Mouse (Mus musculus): ENCODE results near the gene Eme2. TPM values are rescaled to one million over a fixed set of nuclear protein-coding genes. Genes with fewer than 3 reads are reported as not detected.

The Eme2 gene
- polyA plus RNA-seq, 1 experiment from 2014 or later: 30.1 TPM

GRCm38 (mm10) chr17:24850065-24850772 is 44.7 kb downstream of the Eme2 start, which contains the start of gene Fahd1:
Fahd1 (minus strand) TSS chr17:24850364.
- peak; percentile 99 for ATAC-seq
- Histone ChIP-seq H3K4me2 (ENCODE audit: low read length) (peak within 1 kb of the TSS; percentile 72), H3K27me3 (replicated peaks; ENCODE audit: control insufficient read depth, insufficient read depth, low read length) (no peaks in the 10 kb centered on the region), H3K9me3 (ENCODE audit: control insufficient read depth, low read length) (no peaks in the 10 kb centered on the region), H3K4me1 (ENCODE audit: control insufficient read depth, insufficient read depth, low read depth, low read length) (peaks cover 15% of the 10 kb centered on the region), H3K4me3 (ENCODE audit: low read length) (peak within 1 kb of the TSS; percentile 95), H3K27ac (ENCODE audit: low read depth, low read length) (peak within 1 kb of the TSS; percentile 98), H3K36me3 (ENCODE audit: control insufficient read depth, insufficient read depth, low read length) (peaks cover 6% of the 10 kb centered on the region), H3K9ac (ENCODE audit: low read depth, low read length) (peak within 1 kb of the TSS; percentile 84)
- under 1% methylated on average over 58 of the region's 58 CpGs for WGBS

GRCm38 (mm10) chr17:24849733-24850064 is 45.2 kb downstream of the Eme2 start:
- peak overlapping the region; percentile 67 for H3K4me2 ChIP-seq (ENCODE audit: low read length)
- H3K4me3 ChIP-seq (ENCODE audit: low read length): peak overlapping the region; percentile 95
- ATAC-seq: no peak
- no peaks in the 10 kb centered on the region for H3K9me3 ChIP-seq (ENCODE audit: control insufficient read depth, low read length)
- peak overlapping the region; percentile 84 for H3K9ac ChIP-seq (ENCODE audit: low read depth, low read length)
- H3K36me3 ChIP-seq (ENCODE audit: control insufficient read depth, insufficient read depth, low read length): peaks cover 6% of the 10 kb centered on the region
- H3K27me3 ChIP-seq (replicated peaks; ENCODE audit: control insufficient read depth, insufficient read depth, low read length): no peaks in the 10 kb centered on the region
- H3K27ac ChIP-seq (ENCODE audit: low read depth, low read length): peak overlapping the region; percentile 98
- WGBS: under 1% methylated on average over 21 of the region's 21 CpGs
- H3K4me1 ChIP-seq (ENCODE audit: control insufficient read depth, insufficient read depth, low read depth, low read length): peaks cover 15% of the 10 kb centered on the region

GRCm38 (mm10) chr17:24848600-24849031 is 46.3 kb downstream of the Eme2 start:
- Histone ChIP-seq H3K36me3 (ENCODE audit: control insufficient read depth, insufficient read depth, low read length) (peaks cover 5% of the 10 kb centered on the region), H3K4me1 (ENCODE audit: control insufficient read depth, insufficient read depth, low read depth, low read length) (peaks cover 15% of the 10 kb centered on the region), H3K27ac (ENCODE audit: low read depth, low read length) (no peak overlapping the region), H3K4me3 (ENCODE audit: low read length) (no peak overlapping the region; the same call in 1 of the 2 replicates), H3K4me2 (ENCODE audit: low read length) (peak overlapping the region; percentile 67), H3K9me3 (ENCODE audit: control insufficient read depth, low read length) (no peaks in the 10 kb centered on the region), H3K27me3 (replicated peaks; ENCODE audit: control insufficient read depth, insufficient read depth, low read length) (no peaks in the 10 kb centered on the region), H3K9ac (ENCODE audit: low read depth, low read length) (no peak overlapping the region)
- ATAC-seq: no peak

- Histone ChIP-seq H3K4me2 (ENCODE audit: low read length) (no peak overlapping the region), H3K4me1 (ENCODE audit: control insufficient read depth, insufficient read depth, low read depth, low read length) (peaks cover 15% of the 10 kb centered on the region), H3K27me3 (replicated peaks; ENCODE audit: control insufficient read depth, insufficient read depth, low read length) (no peaks in the 10 kb centered on the region), H3K27ac (ENCODE audit: low read depth, low read length) (no peak overlapping the region), H3K9me3 (ENCODE audit: control insufficient read depth, low read length) (no peaks in the 10 kb centered on the region), H3K9ac (ENCODE audit: low read depth, low read length) (no peak overlapping the region), H3K4me3 (ENCODE audit: low read length) (no peak overlapping the region), H3K36me3 (ENCODE audit: control insufficient read depth, insufficient read depth, low read length) (no peaks in the 10 kb centered on the region)
- WGBS: 95% methylated on average over 1 of the region's 1 CpGs
- no peak for ATAC-seq
Observed at GRCm38 (mm10) chr17:24847386-24847785, 47.5 kb downstream of the Eme2 start.

GRCm38 (mm10) chr17:24844525-24844924 is 50.4 kb downstream of the Eme2 start:
- Histone ChIP-seq H3K36me3 (ENCODE audit: control insufficient read depth, insufficient read depth, low read length) (no peaks in the 10 kb centered on the region), H3K27me3 (replicated peaks; ENCODE audit: control insufficient read depth, insufficient read depth, low read length) (peaks cover 7% of the 10 kb centered on the region; the same call in 1 of the 2 replicates), H3K4me3 (ENCODE audit: low read length) (no peak overlapping the region), H3K9me3 (ENCODE audit: control insufficient read depth, low read length) (no peaks in the 10 kb centered on the region), H3K27ac (ENCODE audit: low read depth, low read length) (no peak overlapping the region), H3K4me1 (ENCODE audit: control insufficient read depth, insufficient read depth, low read depth, low read length) (peaks cover 8% of the 10 kb centered on the region), H3K9ac (ENCODE audit: low read depth, low read length) (no peak overlapping the region), H3K4me2 (ENCODE audit: low read length) (no peak overlapping the region)
- WGBS: 56% methylated on average over 9 of the region's 9 CpGs
- no peak for ATAC-seq

- H3K4me3 ChIP-seq (ENCODE audit: low read length): no peak overlapping the region
- ATAC-seq: no peak
- no peaks in the 10 kb centered on the region for H3K4me1 ChIP-seq (ENCODE audit: control insufficient read depth, insufficient read depth, low read depth, low read length)
- no peaks in the 10 kb centered on the region for H3K36me3 ChIP-seq (ENCODE audit: control insufficient read depth, insufficient read depth, low read length)
- H3K9me3 ChIP-seq (ENCODE audit: control insufficient read depth, low read length): no peaks in the 10 kb centered on the region
- no peak overlapping the region for H3K4me2 ChIP-seq (ENCODE audit: low read length)
- H3K27me3 ChIP-seq (replicated peaks; ENCODE audit: control insufficient read depth, insufficient read depth, low read length): peaks cover 7% of the 10 kb centered on the region
- WGBS: 66% methylated on average over 2 of the region's 2 CpGs
- no peak overlapping the region for H3K9ac ChIP-seq (ENCODE audit: low read depth, low read length)
- H3K27ac ChIP-seq (ENCODE audit: low read depth, low read length): no peak overlapping the region
Observed at GRCm38 (mm10) chr17:24842631-24843030, 52.3 kb downstream of the Eme2 start.

- Histone ChIP-seq H3K4me3 (ENCODE audit: low read length) (no peak overlapping the region), H3K9me3 (ENCODE audit: control insufficient read depth, low read length) (no peaks in the 10 kb centered on the region), H3K4me2 (ENCODE audit: low read length) (no peak overlapping the region), H3K36me3 (ENCODE audit: control insufficient read depth, insufficient read depth, low read length) (no peaks in the 10 kb centered on the region), H3K27ac (ENCODE audit: low read depth, low read length) (no peak overlapping the region), H3K27me3 (replicated peaks; ENCODE audit: control insufficient read depth, insufficient read depth, low read length) (peaks cover 9% of the 10 kb centered on the region), H3K4me1 (ENCODE audit: control insufficient read depth, insufficient read depth, low read depth, low read length) (no peaks in the 10 kb centered on the region), H3K9ac (ENCODE audit: low read depth, low read length) (no peak overlapping the region)
- ATAC-seq: no peak
- 53% methylated on average over 4 of the region's 4 CpGs for WGBS
Observed at GRCm38 (mm10) chr17:24841133-24841532, 53.8 kb downstream of the Eme2 start.

GRCm38 (mm10) chr17:24840341-24840740 is 54.5 kb downstream of the Eme2 start:
- Histone ChIP-seq H3K27ac (ENCODE audit: low read depth, low read length) (no peak overlapping the region), H3K4me1 (ENCODE audit: control insufficient read depth, insufficient read depth, low read depth, low read length) (no peaks in the 10 kb centered on the region), H3K9me3 (ENCODE audit: control insufficient read depth, low read length) (no peaks in the 10 kb centered on the region), H3K27me3 (replicated peaks; ENCODE audit: control insufficient read depth, insufficient read depth, low read length) (peaks cover 12% of the 10 kb centered on the region), H3K36me3 (ENCODE audit: control insufficient read depth, insufficient read depth, low read length) (no peaks in the 10 kb centered on the region), H3K9ac (ENCODE audit: low read depth, low read length) (no peak overlapping the region), H3K4me2 (ENCODE audit: low read length) (no peak overlapping the region), H3K4me3 (ENCODE audit: low read length) (no peak overlapping the region)
- ATAC-seq: no peak
- 70% methylated on average over 5 of the region's 5 CpGs for WGBS

GRCm38 (mm10) chr17:24839842-24840241 is 55.0 kb downstream of the Eme2 start, which contains the start of gene Hagh:
Hagh (plus strand) TSS chr17:24840143.
- Histone ChIP-seq H3K27me3 (replicated peaks; ENCODE audit: control insufficient read depth, insufficient read depth, low read length) (peaks cover 12% of the 10 kb centered on the region), H3K36me3 (ENCODE audit: control insufficient read depth, insufficient read depth, low read length) (no peaks in the 10 kb centered on the region), H3K27ac (ENCODE audit: low read depth, low read length) (no peak within 1 kb of the TSS), H3K4me2 (ENCODE audit: low read length) (no peak within 1 kb of the TSS), H3K4me1 (ENCODE audit: control insufficient read depth, insufficient read depth, low read depth, low read length) (no peaks in the 10 kb centered on the region), H3K4me3 (ENCODE audit: low read length) (no peak within 1 kb of the TSS), H3K9me3 (ENCODE audit: control insufficient read depth, low read length) (no peaks in the 10 kb centered on the region), H3K9ac (ENCODE audit: low read depth, low read length) (no peak within 1 kb of the TSS)
- WGBS: 77% methylated on average over 8 of the region's 8 CpGs
- no peak for ATAC-seq
